Mouse (Mus musculus): ENCODE results near the gene Ddi2. TPM values are rescaled to one million over a fixed set of nuclear protein-coding genes. Genes with fewer than 3 reads are reported as not detected.

Gene Ddi2
- polyA plus RNA-seq, 1 experiment from 2014 or later = 14.8 TPM

DNA sequence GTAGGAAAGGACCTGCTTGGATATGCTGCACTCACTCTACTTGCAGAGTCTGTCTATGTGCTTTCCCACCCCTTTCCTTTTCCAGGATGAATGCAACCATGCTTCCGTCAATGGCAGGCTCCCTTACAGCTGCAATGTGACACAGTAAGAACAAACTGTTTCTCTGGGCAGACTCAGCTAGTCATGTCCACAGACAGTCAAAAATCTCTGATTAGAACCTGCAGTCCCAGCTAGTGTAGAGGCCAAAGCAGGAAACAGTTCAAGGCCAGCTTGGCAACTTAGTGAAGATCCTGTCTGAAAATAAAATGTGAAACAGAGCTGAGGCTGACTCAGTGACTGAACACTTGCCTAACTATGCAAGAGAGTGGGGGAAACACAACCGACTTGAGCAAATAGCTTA, 18.6 kb downstream of the Ddi2 start:
- Histone ChIP-seq H3K27me3 (no peaks in the 10 kb centered on the region), H3K4me2 (no peak overlapping the region), H3K9me3 (replicated peaks) (no peaks in the 10 kb centered on the region), H3K9ac (no peak overlapping the region), H3K36me3 (replicated peaks) (peaks cover 100% of the 10 kb centered on the region), H3K27ac (replicated peaks) (no peak overlapping the region), H3K4me3 (replicated peaks) (no peak overlapping the region), H3K4me1 (replicated peaks) (peaks cover 7% of the 10 kb centered on the region; the same call in 1 of the 2 replicates)
- 88% methylated on average over 2 of the region's 2 CpGs for WGBS (ENCODE audit: insufficient replicate concordance)
- ATAC-seq (ENCODE audit: insufficient read depth) = no peak

GRCm38 (mm10) chr4:141694719-141695118, 28.5 kb downstream of the Ddi2 start:
- H3K4me2 ChIP-seq = no peak overlapping the region
- H3K27me3 ChIP-seq = no peaks in the 10 kb centered on the region
- ATAC-seq (ENCODE audit: insufficient read depth) = no peak
- no peak overlapping the region for H3K27ac ChIP-seq (replicated peaks)
- H3K9ac ChIP-seq = no peak overlapping the region
- peaks cover 99% of the 10 kb centered on the region for H3K36me3 ChIP-seq (replicated peaks)
- H3K9me3 ChIP-seq (replicated peaks) = no peaks in the 10 kb centered on the region
- 91% methylated on average over 8 of the region's 8 CpGs for WGBS (ENCODE audit: insufficient replicate concordance)
- H3K4me3 ChIP-seq (replicated peaks) = no peak overlapping the region
- H3K4me1 ChIP-seq (replicated peaks) = no peaks in the 10 kb centered on the region

- no peak for ATAC-seq (ENCODE audit: insufficient read depth)
Measured at GRCm38 (mm10) chr4:141688505-141688904, 34.7 kb downstream of the Ddi2 start.

GRCm38 (mm10) chr4:141686525-141686924, 36.7 kb downstream of the Ddi2 start:
- peaks cover 92% of the 10 kb centered on the region for H3K36me3 ChIP-seq (replicated peaks)
- H3K9me3 ChIP-seq (replicated peaks) = no peaks in the 10 kb centered on the region
- no peaks in the 10 kb centered on the region for H3K27me3 ChIP-seq
- peaks cover 4% of the 10 kb centered on the region; the same call in 1 of the 2 replicates for H3K4me1 ChIP-seq (replicated peaks)
- no peak for ATAC-seq (ENCODE audit: insufficient read depth)
- H3K27ac ChIP-seq (replicated peaks) = no peak overlapping the region
- H3K4me3 ChIP-seq (replicated peaks) = no peak overlapping the region
- no peak overlapping the region for H3K4me2 ChIP-seq
- no peak overlapping the region for H3K9ac ChIP-seq
- WGBS (ENCODE audit: insufficient replicate concordance) = 81% methylated on average over 8 of the region's 8 CpGs

More at GRCm38 (mm10) chr4:141688505-141688904, 34.7 kb downstream of the Ddi2 start:
- no peak overlapping the region for H3K27ac ChIP-seq (replicated peaks)
- no peak overlapping the region for H3K4me2 ChIP-seq
- H3K9ac ChIP-seq = no peak overlapping the region
- H3K4me3 ChIP-seq (replicated peaks) = no peak overlapping the region
- H3K36me3 ChIP-seq (replicated peaks) = peaks cover 94% of the 10 kb centered on the region
- no peaks in the 10 kb centered on the region for H3K9me3 ChIP-seq (replicated peaks)
- no peaks in the 10 kb centered on the region; the same call in 1 of the 2 replicates for H3K4me1 ChIP-seq (replicated peaks)
- 50% methylated on average over 8 of the region's 8 CpGs for WGBS (ENCODE audit: insufficient replicate concordance)
- no peaks in the 10 kb centered on the region for H3K27me3 ChIP-seq

- Histone ChIP-seq H3K9me3 (replicated peaks) (no peaks in the 10 kb centered on the region), H3K4me1 (replicated peaks) (peaks cover 4% of the 10 kb centered on the region; the same call in 1 of the 2 replicates), H3K4me3 (replicated peaks) (no peak overlapping the region), H3K27me3 (no peaks in the 10 kb centered on the region), H3K4me2 (no peak overlapping the region), H3K36me3 (replicated peaks) (peaks cover 89% of the 10 kb centered on the region), H3K9ac (no peak overlapping the region), H3K27ac (replicated peaks) (no peak overlapping the region)
- ATAC-seq (ENCODE audit: insufficient read depth) = no peak
- WGBS (ENCODE audit: insufficient replicate concordance) = 78% methylated on average over 3 of the region's 3 CpGs
Measured at GRCm38 (mm10) chr4:141686093-141686492, 37.1 kb downstream of the Ddi2 start.

DNA sequence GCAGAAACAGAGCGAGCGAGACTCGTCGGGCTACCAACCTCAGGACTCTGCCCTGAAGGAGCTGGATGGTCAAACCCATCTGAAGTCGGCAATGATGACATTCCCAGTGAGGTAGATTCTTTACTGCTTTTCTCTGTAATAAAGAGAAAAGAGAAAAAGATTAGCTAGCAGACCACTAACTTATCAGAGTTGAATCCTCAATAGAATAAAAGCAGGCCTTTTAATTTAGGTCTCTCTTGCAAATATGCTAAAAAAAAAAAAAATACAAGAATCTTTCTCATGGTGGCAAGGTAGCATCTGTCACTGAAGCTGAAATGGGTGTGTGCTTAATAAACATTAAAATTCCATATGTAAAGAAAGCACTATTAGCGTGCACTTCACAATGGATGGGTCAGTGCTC, 37.7 kb downstream of the Ddi2 start, which contains the start of gene Rsc1a1:
TSS of gene Rsc1a1 (minus strand) at position 101 of the 400 bp plus-strand sequence.
- 93% methylated on average over 6 of the region's 6 CpGs for WGBS (ENCODE audit: insufficient replicate concordance)
- H3K36me3 ChIP-seq (replicated peaks) = peaks cover 89% of the 10 kb centered on the region
- H3K9me3 ChIP-seq (replicated peaks) = no peaks in the 10 kb centered on the region
- no peak within 1 kb of the TSS for H3K27ac ChIP-seq (replicated peaks)
- H3K4me1 ChIP-seq (replicated peaks) = peaks cover 4% of the 10 kb centered on the region; the same call in 1 of the 2 replicates
- no peaks in the 10 kb centered on the region for H3K27me3 ChIP-seq
- H3K4me2 ChIP-seq = no peak within 1 kb of the TSS
- ATAC-seq (ENCODE audit: insufficient read depth) = no peak
- H3K9ac ChIP-seq = no peak within 1 kb of the TSS
- H3K4me3 ChIP-seq (replicated peaks) = no peak within 1 kb of the TSS

- 80% methylated on average over 12 of the region's 12 CpGs for WGBS (ENCODE audit: insufficient replicate concordance)
- no peaks in the 10 kb centered on the region for H3K27me3 ChIP-seq
- H3K27ac ChIP-seq (replicated peaks) = no peak overlapping the region
- no peak overlapping the region for H3K4me2 ChIP-seq
- H3K9ac ChIP-seq = no peak overlapping the region
- peaks cover 12% of the 10 kb centered on the region for H3K4me1 ChIP-seq (replicated peaks)
- no peak overlapping the region for H3K4me3 ChIP-seq (replicated peaks)
- no peak for ATAC-seq (ENCODE audit: insufficient read depth)
- peaks cover 66% of the 10 kb centered on the region for H3K36me3 ChIP-seq (replicated peaks)
- H3K9me3 ChIP-seq (replicated peaks) = no peaks in the 10 kb centered on the region
Measured at GRCm38 (mm10) chr4:141682706-141683230, 40.5 kb downstream of the Ddi2 start.

DNA sequence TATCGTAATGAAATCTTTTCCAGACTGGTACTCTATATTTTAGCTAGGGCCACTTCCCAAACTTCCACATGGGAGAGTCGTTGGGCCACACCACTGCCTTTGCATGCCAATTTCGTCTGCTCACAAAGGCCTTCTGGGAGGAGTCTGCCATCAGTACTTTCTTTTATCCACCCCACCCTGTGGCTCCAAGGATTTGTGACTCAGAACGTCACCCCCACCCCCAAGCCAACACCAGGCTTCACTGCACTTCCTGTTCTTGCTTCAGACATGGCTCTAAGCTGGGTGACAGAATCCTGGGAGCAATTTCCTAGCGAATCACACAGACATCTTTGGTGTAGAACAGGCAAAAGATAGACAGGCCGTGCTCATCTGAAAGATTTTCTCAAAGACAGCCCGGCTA, 41.5 kb downstream of the Ddi2 start:
- H3K9me3 ChIP-seq (replicated peaks) = no peaks in the 10 kb centered on the region
- 67% methylated on average over 7 of the region's 7 CpGs for WGBS (ENCODE audit: insufficient replicate concordance)
- H3K4me2 ChIP-seq = no peak overlapping the region
- H3K27ac ChIP-seq (replicated peaks) = no peak overlapping the region
- H3K4me1 ChIP-seq (replicated peaks) = peaks cover 12% of the 10 kb centered on the region
- no peak overlapping the region for H3K9ac ChIP-seq
- H3K36me3 ChIP-seq (replicated peaks) = peaks cover 59% of the 10 kb centered on the region
- H3K4me3 ChIP-seq (replicated peaks) = no peak overlapping the region
- ATAC-seq (ENCODE audit: insufficient read depth) = no peak
- H3K27me3 ChIP-seq = no peaks in the 10 kb centered on the region

DNA sequence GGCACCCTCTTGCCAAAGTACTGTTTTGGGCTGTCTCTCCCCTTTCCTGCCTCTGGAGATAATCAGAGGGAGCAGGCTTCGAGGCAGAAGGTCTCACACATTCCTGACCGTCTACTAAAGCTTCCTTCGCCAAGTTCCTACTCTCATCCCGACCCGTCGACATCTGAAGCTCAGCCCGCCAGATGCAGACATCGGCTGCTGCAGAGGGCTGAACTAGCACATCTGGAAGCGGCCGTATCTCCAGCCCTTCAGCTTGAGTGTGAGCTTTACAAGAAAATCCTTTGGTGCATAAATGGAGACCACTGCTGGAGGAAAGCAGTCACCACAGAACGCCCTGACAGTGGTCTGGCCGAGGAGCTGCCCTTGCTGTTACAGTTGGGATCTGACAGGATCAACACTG, 42.3 kb downstream of the Ddi2 start:
- Histone ChIP-seq H3K9ac (no peak overlapping the region), H3K36me3 (replicated peaks) (peaks cover 50% of the 10 kb centered on the region), H3K4me1 (replicated peaks) (peaks cover 12% of the 10 kb centered on the region), H3K9me3 (replicated peaks) (no peaks in the 10 kb centered on the region), H3K4me2 (no peak overlapping the region), H3K27ac (replicated peaks) (no peak overlapping the region), H3K27me3 (no peaks in the 10 kb centered on the region), H3K4me3 (replicated peaks) (no peak overlapping the region)
- ATAC-seq (ENCODE audit: insufficient read depth) = no peak
- WGBS (ENCODE audit: insufficient replicate concordance) = 76% methylated on average over 12 of the region's 12 CpGs

DNA sequence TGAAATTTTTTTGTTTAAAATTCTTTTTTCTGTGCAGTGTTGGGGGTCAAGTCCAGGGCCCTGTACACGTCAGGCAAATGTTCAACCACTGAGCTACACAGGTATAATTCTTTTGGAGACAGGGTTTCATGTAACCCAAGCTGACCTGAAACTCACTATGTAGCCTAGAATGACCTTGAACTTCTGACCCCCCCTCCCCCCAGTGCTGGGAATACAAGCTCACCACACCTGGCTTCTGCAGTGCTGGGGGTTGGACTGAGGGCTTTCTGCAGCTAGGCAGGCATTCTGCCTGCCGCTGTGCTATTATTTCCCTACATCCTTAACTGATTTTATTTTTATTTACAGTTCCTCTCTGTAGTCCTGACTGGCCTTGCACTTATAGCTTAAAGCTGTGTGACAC, 44.2 kb downstream of the Ddi2 start:
- no peaks in the 10 kb centered on the region for H3K27me3 ChIP-seq
- H3K4me3 ChIP-seq (replicated peaks) = no peak overlapping the region
- WGBS (ENCODE audit: insufficient replicate concordance) = 88% methylated on average over 2 of the region's 2 CpGs
- H3K9ac ChIP-seq = no peak overlapping the region
- H3K4me1 ChIP-seq (replicated peaks) = peaks cover 12% of the 10 kb centered on the region
- no peak overlapping the region for H3K4me2 ChIP-seq
- no peaks in the 10 kb centered on the region for H3K9me3 ChIP-seq (replicated peaks)
- no peak for ATAC-seq (ENCODE audit: insufficient read depth)
- no peak overlapping the region for H3K27ac ChIP-seq (replicated peaks)
- H3K36me3 ChIP-seq (replicated peaks) = peaks cover 31% of the 10 kb centered on the region

DNA sequence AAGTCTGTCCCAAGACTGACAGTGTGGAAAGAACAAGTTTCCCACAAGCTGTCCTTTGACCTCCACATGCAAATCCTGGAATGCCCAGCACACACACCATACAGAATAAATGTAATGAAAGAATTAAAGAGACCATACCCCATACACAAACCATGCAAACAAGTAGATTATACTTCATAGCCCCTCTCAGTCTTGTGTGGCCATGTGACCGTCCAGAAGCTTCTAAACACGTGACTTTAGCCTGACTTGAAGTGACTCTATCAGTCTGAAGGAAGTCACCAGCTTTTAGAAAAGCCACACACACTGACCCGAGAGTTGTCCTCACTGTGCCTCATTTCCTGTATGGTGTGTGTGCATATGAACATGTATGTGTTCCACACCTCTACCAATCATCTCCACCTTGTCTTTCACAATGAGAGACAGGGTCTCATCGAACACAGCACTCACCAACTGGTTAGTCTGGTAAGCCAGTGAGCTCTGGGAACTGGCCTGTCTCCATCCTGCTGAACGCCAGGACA, 46.7 kb downstream of the Ddi2 start:
- ATAC-seq (ENCODE audit: insufficient read depth) = 0 out of 2 replicates have a peak, but pooled peaks have one; percentile 13
- Histone ChIP-seq H3K9me3 (replicated peaks) (no peaks in the 10 kb centered on the region), H3K27me3 (no peaks in the 10 kb centered on the region), H3K4me2 (no peak overlapping the region), H3K4me3 (replicated peaks) (no peak overlapping the region), H3K36me3 (replicated peaks) (peaks cover 9% of the 10 kb centered on the region), H3K27ac (replicated peaks) (no peak overlapping the region), H3K4me1 (replicated peaks) (peaks cover 8% of the 10 kb centered on the region), H3K9ac (no peak overlapping the region)
- WGBS (ENCODE audit: insufficient replicate concordance) = 51% methylated on average over 5 of the region's 5 CpGs

DNA sequence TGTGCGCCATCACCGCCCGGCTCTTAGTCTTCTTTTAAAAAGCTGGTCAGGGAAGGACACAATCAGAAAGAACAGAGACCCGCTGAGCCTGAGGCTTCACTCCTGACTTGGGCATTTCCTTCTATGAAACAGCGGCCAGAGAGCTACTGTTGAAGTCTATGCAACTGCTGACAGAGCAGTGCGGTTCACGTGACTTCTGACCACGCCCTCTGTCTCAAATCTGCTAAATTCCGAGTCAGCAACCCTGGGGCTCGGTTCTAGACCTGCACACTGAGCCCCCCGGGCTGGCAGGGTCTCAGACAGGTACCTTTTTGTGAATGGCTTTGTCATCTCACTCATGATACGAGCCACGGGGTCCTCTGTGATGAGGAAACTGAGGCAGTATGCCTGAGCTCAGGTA, 50.9 kb downstream of the Ddi2 start:
- Histone ChIP-seq H3K36me3 (replicated peaks) (no peaks in the 10 kb centered on the region), H3K4me1 (replicated peaks) (peaks cover 6% of the 10 kb centered on the region), H3K27ac (replicated peaks) (no peak overlapping the region), H3K4me2 (no peak overlapping the region), H3K4me3 (replicated peaks) (no peak overlapping the region), H3K9me3 (replicated peaks) (no peaks in the 10 kb centered on the region), H3K27me3 (no peaks in the 10 kb centered on the region), H3K9ac (no peak overlapping the region)
- no peak for ATAC-seq (ENCODE audit: insufficient read depth)
- 58% methylated on average over 13 of the region's 13 CpGs for WGBS (ENCODE audit: insufficient replicate concordance)
